Comparison of ENCODE assay signal across 9 mouse cellular contexts in genomic region chr7:130520812-130521422, GRCm38 (mm10). TPM values are rescaled to one million over a fixed set of nuclear protein-coding genes. Genes with fewer than 3 reads are reported as not detected.
DNase-seq lines count a peak whose midpoint lies in the region; ATAC-seq and TF ChIP-seq lines count a peak whose summit lies in the region.
"Had no signal": no experiment of that assay in that cellular context is flagged by ENCODE, and none has a peak within 500 bp of the region (broad histone marks: within the 10 kb centered on the region; RNA-seq: fewer than 3 reads in every experiment).

No protein-coding gene starts in this region.

- 0 out of 2 replicates have a peak overlapping the region, but pooled peaks have one; percentile 98 for H3K27ac ChIP-seq in lung, postnatal 0 days (ENCODE audit: low read length)

- DNase-seq in lung, postnatal 0 days (ENCODE audit: low spot score), result peak; percentile 47
- no peak for DNase-seq in lung, postnatal 4 days
- peak; percentile 63 for DNase-seq in kidney, postnatal 14 days
- DNase-seq in yolk sac, embryonic 10.5 days (ENCODE audit: low spot score), result peak; percentile 83
- DNase-seq in layer of hippocampus, postnatal 36 days, result no peak
- DNase-seq in gastrocnemius, postnatal 4 days (ENCODE audit: low spot score in 2 of 2), result no peak
- DNase-seq: thymus, postnatal 4 days had no signal

- H3K36me3 ChIP-seq in erythroblast, embryonic 14.5 days (ENCODE audit: control insufficient read depth), result no peaks in the 10 kb centered on the region; the same call in 1 of the 2 replicates
- H3K36me3 ChIP-seq in lung, postnatal 0 days (ENCODE audit: insufficient read depth, low read length), result no peaks in the 10 kb centered on the region

- H3K27me3 ChIP-seq in erythroblast, embryonic 14.5 days (ENCODE audit: control insufficient read depth), result no peaks in the 10 kb centered on the region
- no peaks in the 10 kb centered on the region for H3K27me3 ChIP-seq in lung, postnatal 0 days (replicated peaks; ENCODE audit: insufficient read depth, low read length)

- TF ChIP-seq CTCF in lung, postnatal 0 days (IDR thresholded peaks at IDR 0.05), result no peak

- peaks cover 41% of the 10 kb centered on the region for H3K4me1 ChIP-seq in erythroblast, embryonic 14.5 days (ENCODE audit: control insufficient read depth)
- H3K4me1 ChIP-seq in lung, postnatal 0 days (ENCODE audit: insufficient read depth, low read depth, low read length), result peaks cover 7% of the 10 kb centered on the region; the same call in 1 of the 2 replicates

- TF ChIP-seq EP300 in lung, postnatal 0 days (IDR thresholded peaks at IDR 0.05), result no peak

- no peak overlapping the region for H3K4me2 ChIP-seq in lung, postnatal 0 days (replicated peaks; ENCODE audit: low read depth, low read length)

- 73% methylated on average over 14 of the region's 14 CpGs for WGBS in lung, postnatal 0 days

- H3K9me3 ChIP-seq in erythroblast, embryonic 14.5 days (ENCODE audit: control insufficient read depth, low read length), result peaks cover 7% of the 10 kb centered on the region; the same call in 1 of the 2 replicates
- H3K9me3 ChIP-seq in lung, postnatal 0 days (ENCODE audit: low read length), result no peaks in the 10 kb centered on the region

- H3K9ac ChIP-seq in lung, postnatal 0 days (replicated peaks; ENCODE audit: low read depth), result no peak overlapping the region

- peak overlapping the region; percentile 100 for H3K4me3 ChIP-seq in erythroblast, embryonic 14.5 days (replicated peaks)
- H3K4me3 ChIP-seq in lung, postnatal 0 days (ENCODE audit: low read depth, low read length), result no peak overlapping the region

- ATAC-seq in erythroblast, adult 5-6 weeks (replicated peaks; ENCODE audit: low FRiP score, poor library complexity, severe bottlenecking), result no peak
- ATAC-seq in lung, postnatal 0 days, result no peak

RNA-seq across cellular contexts. Expression of gene Ate1, which starts 0.7 kb away (rescaled TPM):
- 0.18 and 0.34 TPM in 2 replicates for polyA plus RNA-seq in erythroblast, embryonic 14.5 days (2012)
- 11.5 and 23.6 TPM in 2 replicates for total RNA-seq in erythroblast, adult 5-6 weeks (2015; ENCODE audit: low replicate concordance)
- total RNA-seq in erythroblast, adult 5-6 weeks (2017; ENCODE audit: low replicate concordance), result 15.5 and 16.4 TPM in 2 replicates
- 69.5 and 78.2 TPM in 2 replicates for polyA plus RNA-seq in lung, postnatal 0 days (2015; fragmentation: Nextera tagmentation; extraction: Ambion mirVana)
- 10 to 100 TPM; 72.8 to 74.0 TPM for total RNA-seq in layer of hippocampus, postnatal 36 days (2021)
- total RNA-seq in gastrocnemius, postnatal 4 days (2021), result 10 to 100 TPM; 32.0 to 35.1 TPM

RNA-seq across cellular contexts. Expression of gene Nsmce4a, which starts 52.0 kb away (rescaled TPM):
- polyA plus RNA-seq in erythroblast, embryonic 14.5 days (2012), result 17.0 and 20.5 TPM in 2 replicates
- 65.8 and 101 TPM in 2 replicates for total RNA-seq in erythroblast, adult 5-6 weeks (2015; ENCODE audit: low replicate concordance)
- total RNA-seq in erythroblast, adult 5-6 weeks (2017; ENCODE audit: low replicate concordance), result 52.1 and 75.8 TPM in 2 replicates
- 101 and 108 TPM in 2 replicates for polyA plus RNA-seq in lung, postnatal 0 days (2015; fragmentation: Nextera tagmentation; extraction: Ambion mirVana)
- total RNA-seq in layer of hippocampus, postnatal 36 days (2021), result 10 to 100 TPM; 41.5 to 41.8 TPM
- 10 to 100 TPM; 50.4 to 56.2 TPM for total RNA-seq in gastrocnemius, postnatal 4 days (2021)

RNA-seq across cellular contexts. Expression of gene Tacc2, which starts 56.3 kb away (rescaled TPM):
- polyA plus RNA-seq in erythroblast, embryonic 14.5 days (2012), result 0.03 and 0.08 TPM in 2 replicates
- 0.19 and 4.8 TPM in 2 replicates for total RNA-seq in erythroblast, adult 5-6 weeks (2015; ENCODE audit: low replicate concordance)
- total RNA-seq in erythroblast, adult 5-6 weeks (2017; ENCODE audit: low replicate concordance), result 2.5 and 4.0 TPM in 2 replicates
- 18.9 and 19.8 TPM in 2 replicates for polyA plus RNA-seq in lung, postnatal 0 days (2015; fragmentation: Nextera tagmentation; extraction: Ambion mirVana)
- total RNA-seq in layer of hippocampus, postnatal 36 days (2021), result 10 to 100 TPM; 73.1 to 82.4 TPM
- total RNA-seq in gastrocnemius, postnatal 4 days (2021), result 100 to 1,000 TPM; 171 to 202 TPM

Comparison
In these comparisons a context has a peak if more than half of its experiments do, and no peak if none do; other contexts are left out.
1. DNase-seq: peak in lung, postnatal 0 days (single experiment), kidney, postnatal 14 days (single experiment) and yolk sac, embryonic 10.5 days (single experiment); none in lung, postnatal 4 days (0 of 2), layer of hippocampus, postnatal 36 days (0 of 2) and gastrocnemius, postnatal 4 days (0 of 2).
2. RNA of gene Tacc2, which starts 56.3 kb away (total RNA-seq): 171 to 202 TPM in gastrocnemius, postnatal 4 days and 73.1 to 82.4 TPM in layer of hippocampus, postnatal 36 days; 0.19 to 4.8 TPM in erythroblast, adult 5-6 weeks; every median in the first group is over 10 times any median in the second.